Mouse (Mus musculus) cerebellum, adult 11-12 months (tissue): Measurements from ENCODE around the gene Vamp4.

Experiments
- DNase-seq: peaks from one replicate; pipeline ENCODE4 v3.0.0; 2022

Vamp4 gene

DNA sequence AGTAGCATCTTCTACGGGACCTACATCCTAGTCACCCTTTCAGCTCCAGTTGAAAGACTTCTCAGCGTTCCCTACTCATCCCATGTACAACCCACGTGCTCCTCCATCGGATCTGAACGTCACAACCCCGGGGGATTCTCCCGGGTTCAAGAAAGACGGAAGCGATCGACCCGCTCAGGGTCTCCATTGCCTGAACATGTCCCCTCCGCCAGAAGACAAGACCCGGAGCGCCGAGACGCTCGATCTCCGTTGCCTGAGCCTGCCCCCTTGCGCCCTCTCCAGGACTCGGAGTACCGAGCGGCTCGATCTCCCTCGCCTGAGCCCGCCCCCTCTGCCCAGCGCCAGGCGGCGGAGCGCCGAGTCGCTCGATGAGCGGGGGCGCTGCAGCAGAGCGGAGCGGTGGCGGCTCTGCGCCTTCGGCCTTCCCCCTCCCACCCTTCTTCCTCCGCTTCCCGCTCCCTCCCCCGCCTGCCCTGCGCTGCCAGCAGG is at the start of gene Vamp4:
Gene Vamp4, plus strand, starts transcription at position 256 of the 489 bp plus-strand sequence.
- DNase-seq, result peak; percentile 93

DNA sequence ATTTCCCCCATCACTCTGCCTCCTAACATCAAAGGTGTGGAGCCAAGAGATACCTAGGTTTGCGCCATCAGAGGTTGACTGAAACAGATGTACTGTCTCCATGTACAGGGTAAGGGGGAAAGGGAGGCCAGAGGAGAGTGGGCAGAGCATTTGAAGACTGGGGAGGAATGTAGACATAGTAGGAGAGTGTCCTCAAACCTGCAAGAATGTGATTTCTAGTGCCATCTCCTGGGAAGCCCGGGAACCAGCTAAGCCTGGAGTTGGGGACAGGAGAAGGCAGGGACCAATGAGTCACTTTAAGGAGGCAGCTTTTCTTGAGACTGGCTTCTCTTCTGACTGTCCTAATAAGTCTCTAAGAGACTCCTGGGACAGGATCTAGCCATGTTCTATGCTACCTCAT is 40.7 kb upstream of the Vamp4 start:
- no peak for DNase-seq

DNA sequence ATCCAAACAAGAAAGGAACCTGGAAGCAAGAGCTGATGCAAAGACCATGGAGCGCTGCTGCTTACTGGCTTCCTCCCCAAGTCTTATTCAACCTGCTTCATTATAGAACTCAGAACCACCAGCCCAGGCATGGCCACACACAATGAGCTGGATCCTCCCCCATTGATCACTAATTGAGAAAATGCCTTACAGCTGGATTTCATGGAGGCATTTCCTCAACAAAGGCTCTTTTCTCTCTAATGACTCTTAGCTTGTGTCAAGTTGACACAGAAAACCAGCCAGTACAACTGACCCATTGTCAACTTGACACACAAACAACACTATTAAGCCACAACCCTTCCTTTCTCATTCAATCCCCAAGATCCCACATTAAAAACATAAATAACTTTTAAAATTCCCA is 39.6 kb upstream of the Vamp4 start:
- no peak for DNase-seq

DNA sequence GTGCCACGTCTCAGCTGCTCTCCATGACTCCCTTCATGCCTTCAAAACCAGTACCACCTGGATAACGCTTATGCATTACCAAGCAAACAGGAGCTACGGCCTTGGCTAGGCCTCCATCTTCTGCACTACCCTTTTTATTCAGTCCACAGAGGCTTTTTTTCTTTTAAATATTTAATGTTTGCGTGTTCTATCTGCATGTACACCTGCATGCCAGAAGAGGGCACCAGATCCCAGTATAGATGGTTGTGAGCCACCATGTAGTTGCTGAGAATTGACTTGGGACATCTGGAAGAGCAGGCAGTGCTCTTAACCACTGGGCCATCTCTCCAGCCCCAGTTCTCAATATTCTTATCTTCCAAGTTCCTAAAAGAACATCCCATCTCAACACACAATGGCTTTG is 38.7 kb upstream of the Vamp4 start:
- no peak for DNase-seq

DNA sequence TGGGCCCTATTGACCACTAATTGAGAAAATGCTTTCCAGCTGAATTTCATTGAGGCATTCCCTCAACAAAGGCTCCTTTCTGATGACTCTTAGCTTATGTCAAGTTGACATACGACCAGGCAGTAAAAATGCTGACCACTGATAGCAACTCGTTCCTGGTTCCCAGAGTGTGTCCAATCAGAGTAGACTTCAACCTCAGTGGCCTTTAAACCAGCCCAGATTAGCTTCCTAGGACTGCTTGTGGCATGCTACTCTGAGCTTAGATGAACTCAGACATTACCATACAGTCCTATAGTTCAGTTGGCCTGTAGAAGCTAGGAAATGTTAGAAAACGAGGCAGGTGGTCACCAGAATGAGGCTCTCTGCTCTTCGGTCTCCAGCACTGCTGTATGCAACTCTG is 38.0 kb upstream of the Vamp4 start:
- DNase-seq, result no peak

DNA sequence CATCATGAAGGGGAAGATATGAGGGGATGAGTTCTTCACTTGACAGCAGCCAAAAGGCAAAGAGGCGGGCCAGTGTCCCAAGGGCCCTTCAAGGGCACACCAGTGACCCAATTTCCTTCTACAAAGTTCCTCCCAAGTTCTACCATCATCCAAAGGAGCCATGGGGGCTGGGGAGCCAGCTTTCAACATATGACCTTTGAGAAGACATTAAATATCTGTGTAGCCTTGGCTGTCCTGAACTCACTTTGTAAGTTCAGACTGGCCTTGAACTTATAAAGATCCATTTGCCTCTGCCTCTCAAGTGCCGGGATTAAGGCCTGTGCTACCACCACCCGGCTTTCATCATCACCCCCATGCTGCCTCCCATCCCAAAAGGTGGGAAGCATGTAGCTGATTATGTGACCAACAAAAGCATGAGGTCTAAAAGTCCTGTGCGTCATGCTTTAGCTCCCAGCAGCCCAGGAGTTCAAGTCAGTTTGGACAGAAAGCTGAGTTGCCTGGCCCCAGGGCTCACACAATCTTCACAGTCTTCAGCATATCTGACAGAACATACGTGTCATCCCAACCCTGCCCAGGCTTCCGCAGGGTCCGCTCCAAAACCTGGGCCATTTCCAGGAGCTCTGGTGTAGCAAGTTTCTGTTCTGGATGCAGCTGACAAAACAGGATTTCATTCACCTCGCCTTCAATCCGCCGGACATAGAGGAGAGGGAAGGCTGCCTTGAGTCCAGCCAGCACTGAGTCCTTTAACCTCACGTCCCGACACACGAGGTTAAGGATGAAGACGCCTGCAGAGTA is 36.4 kb upstream of the Vamp4 start:
- no peak for DNase-seq

DNA sequence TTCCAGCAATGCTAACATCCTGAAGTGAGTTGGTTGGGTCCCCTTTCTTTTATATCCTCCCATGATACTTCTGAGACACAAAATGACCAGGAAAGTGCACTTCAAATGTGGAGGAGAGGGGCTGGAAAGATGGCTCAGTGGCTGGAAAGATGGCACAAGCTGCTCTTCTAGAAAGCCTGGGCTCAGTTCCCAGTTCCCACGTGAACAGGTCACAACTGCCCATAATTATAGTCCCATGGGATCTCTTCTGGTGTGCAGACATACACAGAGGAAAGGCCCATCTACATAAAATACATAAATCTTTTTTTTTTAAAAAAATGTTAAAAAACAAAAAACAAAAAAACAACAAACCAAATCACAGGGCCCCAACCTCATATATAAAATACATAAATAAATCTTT is 27.1 kb upstream of the Vamp4 start:
- no peak for DNase-seq

DNA sequence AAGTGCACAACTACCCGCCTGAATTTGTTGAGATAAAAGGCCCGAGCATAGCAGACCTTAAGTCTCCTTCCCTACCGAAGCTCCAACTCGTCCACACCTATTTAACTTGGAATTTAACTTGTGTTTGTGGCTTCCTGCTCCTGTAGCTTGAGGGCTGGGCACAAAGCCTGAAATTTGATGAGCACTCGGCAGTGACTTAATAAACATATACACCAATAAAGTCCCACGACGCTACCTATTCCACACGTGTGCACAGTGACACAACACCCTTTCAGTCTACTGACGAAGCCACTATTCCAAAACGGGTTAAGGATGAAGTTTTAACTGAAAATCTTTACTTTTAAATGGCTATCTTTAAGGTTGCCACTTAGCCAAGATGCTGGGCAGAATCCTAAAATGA is 22.7 kb upstream of the Vamp4 start:
- peak; percentile 13 for DNase-seq

DNA sequence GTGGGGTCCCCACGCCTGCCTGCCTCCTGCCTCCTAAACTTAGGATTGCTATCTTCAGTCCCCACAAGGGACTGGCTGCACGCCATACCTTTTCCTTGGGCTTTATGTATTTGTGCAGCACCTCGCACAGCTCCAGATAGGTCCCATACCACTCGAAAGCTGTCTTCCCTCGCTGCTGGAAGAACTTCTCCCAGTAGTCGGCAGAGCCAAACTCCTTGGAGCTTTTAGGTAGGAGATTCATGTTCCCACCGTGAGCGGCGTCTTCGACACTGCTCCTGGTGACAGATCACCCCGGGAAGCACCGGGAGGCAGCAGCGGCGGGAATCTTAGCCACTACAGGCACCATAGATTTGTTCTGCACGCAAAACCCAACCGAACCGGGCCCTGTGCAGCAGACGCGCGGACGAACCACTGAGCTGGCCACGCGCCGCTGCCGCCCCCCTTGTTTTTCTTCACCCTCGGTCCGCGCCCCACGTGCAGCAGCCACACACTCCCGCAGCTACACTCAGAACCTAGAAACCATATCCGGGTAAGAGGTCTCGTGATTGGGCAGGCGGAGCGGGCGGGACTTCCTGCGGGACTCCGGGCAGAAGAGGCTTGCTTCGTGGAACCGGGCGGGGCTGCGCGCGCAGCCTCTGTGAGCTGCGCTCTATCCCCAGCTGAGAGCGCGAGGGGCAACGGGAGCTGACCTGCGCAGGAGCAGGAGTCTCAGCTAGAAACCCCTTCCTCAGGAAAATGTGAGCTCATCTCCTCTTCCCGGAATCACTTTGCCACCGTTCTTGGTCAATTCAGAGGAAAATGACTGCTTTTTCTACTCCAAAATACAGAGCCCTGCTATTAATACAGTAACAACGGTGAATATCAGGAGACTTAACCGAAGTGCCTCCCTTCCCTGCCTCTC is 22.0 kb upstream of the Vamp4 start, which contains the start of gene Mettl13:
Gene Mettl13, minus strand, starts transcription at position 536 of the 901 bp plus-strand sequence.
- DNase-seq, result peak; percentile 89

DNA sequence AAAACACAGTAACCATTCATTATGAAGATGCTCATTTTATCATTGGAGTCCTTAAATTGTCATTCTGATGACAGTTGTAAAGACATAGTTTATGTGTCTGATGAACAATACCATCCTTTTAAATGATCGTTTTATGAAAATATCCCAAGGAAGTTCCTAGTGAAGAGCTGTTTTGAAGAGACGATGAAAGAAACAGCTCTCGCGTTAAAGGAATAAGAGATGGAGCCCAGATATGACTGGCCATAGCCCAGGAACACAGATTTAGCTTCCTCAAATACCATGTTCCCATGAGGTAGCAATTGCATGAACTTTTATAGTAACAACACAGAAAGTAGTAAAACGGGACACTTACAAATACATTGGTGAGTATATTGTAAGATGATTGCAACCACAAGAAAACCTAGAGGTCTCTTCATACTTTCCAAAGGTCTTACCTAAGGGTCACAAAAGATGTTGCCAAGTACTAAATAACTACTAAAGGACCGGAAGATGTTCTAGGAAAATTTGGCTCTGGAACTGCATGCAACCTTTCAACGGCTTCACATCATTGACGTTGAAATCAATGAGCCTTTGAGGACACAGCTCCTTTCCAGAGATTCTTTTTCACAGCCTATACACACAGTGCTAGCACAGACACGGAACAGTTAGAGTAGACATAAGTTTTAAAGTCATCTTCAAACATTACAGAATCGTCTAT is 21.2 kb upstream of the Vamp4 start:
- no peak for DNase-seq

DNA sequence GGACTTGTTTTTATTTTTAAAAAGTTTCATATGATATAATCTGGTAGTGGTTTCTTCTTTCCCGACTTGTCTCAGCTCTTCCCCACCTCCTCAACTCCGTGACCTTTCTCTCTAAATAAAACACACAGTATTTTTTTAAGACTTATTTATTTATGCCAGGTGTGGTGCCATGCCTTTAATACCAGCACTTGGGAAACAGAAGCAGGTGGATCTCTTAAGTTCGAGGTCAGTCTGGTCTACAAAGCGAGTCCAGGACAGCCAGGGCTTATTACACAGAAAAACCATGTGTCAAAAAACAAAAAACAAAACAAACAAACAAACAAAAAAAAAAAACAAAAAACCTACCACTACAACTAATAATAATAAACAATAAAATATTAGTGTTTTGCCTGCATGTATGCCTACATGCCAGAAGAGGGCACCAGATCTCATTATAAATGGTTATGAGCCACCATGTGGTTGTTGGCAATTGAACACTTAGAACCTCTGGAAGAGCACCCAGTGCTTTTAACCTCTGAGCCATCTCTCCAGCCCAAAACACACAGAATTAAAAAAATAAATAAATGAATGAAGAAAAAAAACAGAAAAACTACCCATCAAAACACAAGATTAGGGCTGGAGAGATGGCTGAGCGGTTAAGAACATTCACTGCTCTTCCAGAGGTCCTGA is 20.6 kb upstream of the Vamp4 start:
- DNase-seq, result no peak

DNA sequence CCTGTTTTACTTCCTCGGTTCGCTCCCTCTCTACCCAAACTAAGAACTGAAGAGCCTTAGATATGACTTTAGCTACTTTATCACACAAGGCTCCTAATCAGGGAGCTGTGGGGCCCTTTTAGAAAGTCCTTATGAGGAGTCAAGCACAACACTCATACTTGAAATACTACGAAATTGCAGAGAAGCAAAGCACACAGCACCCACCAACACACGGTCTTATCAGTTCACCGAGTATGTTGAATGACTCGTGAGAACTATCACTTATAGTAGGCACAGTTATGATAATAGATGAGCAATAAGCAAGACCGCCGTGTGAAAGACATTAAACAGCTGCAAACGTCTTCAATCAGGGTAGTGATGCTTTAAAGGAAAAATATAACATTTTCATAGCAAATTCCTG is 17.4 kb upstream of the Vamp4 start:
- no peak for DNase-seq

DNA sequence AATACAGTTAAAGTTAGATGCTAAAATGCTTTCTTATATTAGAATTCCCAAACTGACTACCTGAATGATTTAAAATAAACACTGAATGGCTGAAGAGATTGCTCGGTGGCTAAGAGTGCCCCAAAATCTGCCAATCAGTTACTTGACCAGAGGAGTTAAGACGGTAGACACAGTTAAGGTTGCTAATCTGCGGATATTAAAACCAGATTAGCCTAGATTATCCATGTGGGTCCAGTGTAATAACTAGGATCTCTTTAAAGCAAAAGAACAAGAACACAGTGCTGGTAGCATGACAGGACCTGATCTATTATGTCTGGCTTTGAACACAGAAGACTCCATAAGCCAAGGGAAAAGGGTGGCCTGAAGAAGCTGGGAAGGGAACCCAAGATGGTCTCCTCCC is 16.1 kb upstream of the Vamp4 start:
- no peak for DNase-seq

DNA sequence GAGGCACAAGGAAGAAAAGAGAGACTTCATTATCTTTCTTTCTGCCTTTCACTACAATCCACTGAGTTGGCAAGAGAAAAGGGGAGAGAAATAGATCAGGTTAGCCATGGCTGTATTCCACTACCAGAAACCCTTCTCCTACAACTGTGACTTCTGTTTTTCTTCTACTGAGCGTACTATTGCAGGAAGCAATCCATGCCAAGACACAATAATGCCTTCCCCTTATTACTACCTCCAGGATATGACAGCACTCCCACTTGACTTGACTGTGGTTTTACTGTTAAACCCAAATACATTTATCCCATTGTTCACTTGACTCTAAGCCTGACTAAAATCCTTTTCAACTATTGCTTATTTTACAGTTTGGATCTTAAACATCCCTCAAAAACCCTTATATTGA is 7.1 kb upstream of the Vamp4 start:
- DNase-seq, result no peak

DNA sequence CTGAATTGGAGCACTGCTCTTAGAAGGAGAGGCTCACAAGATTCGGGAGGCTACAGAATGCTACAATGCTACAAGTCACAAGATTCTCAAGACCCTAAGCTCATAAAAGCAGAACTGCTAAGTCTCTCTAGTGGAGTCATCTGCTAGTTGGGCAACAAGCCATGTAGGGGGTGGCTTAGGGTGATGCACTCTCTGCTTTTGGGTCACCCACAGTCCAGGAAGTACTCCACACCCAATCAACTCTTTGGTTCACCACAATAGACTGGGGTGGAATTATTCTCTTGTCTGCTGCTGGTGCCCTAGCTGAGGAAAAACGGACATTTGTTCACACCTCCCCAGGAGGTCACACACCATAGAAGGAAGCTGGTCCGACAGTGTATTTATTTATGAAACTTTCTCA is 5.3 kb upstream of the Vamp4 start:
- DNase-seq, result no peak

DNA sequence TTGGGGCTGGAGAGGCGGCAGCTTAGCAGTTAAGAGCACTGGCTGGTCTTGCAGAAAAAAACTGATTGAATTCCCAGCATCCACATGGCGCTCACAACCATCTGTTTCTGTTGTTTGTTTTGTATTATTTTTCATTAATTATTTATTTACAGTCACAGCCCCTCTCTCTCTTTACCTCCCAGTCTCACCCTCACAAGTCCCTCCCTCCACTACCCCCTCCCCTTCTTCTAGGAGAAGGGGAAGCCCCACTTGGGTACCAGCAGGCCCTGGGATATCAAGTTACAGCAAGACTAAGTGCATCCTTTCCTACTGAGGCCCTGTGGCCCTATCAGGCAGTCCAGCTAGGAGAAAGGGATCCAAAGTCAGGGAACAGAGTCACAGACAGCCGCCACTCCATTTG is 3.0 kb upstream of the Vamp4 start:
- no peak for DNase-seq

DNA sequence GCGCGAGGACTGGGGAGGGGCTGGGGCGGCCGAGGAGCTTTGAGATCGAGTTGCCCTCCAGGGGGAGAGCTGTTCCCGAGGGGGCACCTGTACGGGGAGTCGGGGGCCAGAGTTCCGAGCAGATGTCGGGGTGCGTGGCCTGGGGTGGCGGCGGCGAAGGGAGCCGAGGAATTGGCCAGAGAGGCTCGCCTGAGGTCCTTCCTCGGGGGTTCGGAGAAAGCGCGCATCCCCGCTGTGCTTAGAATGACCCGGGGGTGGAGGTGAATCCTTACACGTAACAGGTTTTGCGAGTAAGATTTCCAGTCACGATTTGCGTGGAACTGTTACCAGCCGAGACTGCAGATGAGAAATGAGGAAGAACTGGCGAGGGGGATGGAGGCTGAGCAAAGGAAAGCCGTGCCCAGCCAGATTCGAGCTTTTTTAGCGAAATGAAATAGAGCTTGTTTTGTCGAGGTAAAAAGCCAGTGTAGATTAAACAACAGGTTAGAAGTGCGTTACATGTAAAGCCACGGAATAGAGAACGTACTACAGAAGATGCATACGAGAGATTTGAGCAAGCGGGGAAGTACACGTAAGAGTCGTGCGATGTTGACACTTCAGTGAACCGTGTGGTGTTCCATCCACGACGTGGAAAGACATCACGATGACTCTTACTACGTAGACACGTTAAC is 751 bp downstream of the Vamp4 start:
- no peak for DNase-seq

DNA sequence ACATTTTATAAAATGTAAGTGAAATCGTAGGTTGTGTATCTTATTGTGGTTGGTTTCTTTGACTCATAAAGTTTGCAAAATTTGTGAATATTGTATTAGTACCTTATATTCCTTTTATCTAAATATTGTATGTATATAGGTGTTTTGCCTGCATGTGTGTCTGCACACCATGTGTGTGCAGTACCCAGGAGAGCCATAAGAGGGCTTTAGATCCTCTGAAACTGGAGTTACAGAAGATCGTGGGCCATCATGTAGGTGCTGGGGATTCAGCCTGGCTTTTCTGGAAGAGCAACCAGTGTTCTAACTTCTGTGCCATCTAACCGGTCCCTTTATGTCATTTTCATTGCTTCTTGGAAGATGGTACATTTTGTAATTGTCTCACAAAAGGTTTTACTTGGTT is 4.8 kb downstream of the Vamp4 start:
- no peak for DNase-seq

DNA sequence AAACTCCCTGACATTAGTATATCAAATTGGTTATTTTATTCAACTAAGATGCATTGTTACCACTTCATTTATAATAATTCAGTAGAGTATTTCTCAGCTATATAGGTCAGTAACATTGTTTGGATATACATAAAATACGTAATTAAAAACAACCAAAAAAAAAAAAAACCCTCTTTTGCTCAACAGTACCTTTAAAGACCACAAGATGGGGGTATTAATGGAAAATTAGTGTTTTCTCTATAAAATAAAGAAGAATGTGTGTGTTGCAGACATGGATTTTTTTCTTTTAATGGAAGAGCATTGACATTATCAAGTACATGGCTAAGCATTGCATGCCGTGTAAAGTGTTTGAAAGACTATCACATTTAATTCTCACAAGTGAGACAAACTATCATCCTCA is 12.6 kb downstream of the Vamp4 start:
- DNase-seq, result no peak

DNA sequence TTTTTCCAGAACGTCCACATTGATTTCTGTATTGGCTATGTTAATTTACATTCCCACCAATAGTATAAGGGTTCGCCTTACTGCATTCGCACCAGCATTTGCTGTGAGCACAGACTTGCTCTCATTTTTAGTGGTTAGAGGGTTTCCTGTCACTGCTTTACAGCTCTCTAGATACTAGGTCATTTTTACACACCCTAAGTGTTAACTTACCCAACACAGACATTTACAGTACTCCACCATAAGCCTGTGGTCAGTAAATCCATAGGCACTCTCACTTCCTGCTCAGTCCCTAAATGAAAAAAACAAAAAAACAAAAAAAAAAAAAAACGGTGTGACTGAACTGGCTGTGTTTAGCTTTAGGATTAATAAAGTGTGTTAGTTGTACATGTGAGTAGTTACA is 16.0 kb downstream of the Vamp4 start:
- DNase-seq, result no peak

DNA sequence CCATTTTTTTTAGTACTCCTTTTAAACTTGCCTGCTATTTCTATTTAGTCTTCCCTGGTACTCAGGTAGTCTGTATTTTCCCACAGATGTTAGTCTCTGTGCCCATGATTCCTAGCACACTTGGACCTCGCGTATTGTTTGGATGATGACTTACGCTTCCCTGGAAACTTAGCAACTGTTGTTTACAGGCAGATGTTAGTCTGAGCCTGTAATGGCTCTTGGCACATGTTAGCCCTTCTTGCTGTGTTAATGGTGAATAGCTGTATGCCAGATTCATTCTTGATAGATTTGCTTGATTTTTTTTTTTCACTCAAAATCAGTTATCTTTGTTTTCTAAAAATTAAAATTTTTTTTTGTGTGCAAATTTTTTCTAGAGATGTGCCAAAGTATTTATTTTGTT is 18.3 kb downstream of the Vamp4 start:
- no peak for DNase-seq

DNA sequence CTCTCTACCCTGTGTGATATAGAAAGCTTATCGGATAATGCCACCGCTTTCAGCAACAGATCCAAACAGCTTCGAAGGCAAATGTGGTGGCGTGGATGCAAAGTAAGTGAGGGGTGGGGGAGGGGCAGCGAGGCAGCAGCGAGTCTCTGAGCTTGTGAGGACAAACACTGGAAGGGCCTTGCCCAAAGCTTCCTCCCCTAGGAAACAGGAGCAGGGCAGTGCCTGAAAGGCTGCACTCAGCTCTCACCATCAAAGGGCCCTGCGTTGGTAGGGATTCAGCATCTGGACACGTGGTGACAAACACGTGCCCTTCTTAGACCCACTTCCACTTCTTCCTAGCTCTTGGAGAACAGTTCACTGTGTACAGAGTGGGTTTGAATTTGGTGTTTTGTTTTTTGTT is 19.1 kb downstream of the Vamp4 start:
- no peak for DNase-seq
